Mouse (Mus musculus): Measurements from ENCODE around the gene Cacng7. TPM values are rescaled to one million over a fixed set of nuclear protein-coding genes. Genes with fewer than 3 reads are reported as not detected.

The Cacng7 gene
- polyA plus RNA-seq, 1 experiment = 2.6 TPM

DNA sequence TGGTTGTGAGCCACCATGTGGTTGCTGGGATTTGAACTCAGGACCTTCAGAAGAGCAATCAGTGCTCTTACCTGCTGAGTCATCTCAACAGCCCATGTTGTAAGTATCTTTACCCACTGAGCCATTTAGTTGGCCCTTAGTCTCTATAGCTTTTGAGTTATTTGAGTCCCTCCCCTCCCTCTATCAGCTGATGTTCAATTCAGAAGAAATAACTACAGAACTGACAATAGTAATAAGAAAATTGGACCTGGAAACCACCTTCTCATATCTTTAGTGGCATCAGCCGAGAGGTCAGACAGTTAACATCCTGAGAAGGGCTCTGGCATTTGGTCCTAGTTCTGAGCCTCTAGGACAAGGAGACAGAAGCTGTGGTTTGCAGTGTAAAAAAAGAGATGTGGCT lies 38.0 kb upstream of the Cacng7 start:
- WGBS = 70% methylated on average over 1 of the region's 1 CpGs
- DNase-seq = no peak
- Histone ChIP-seq H3K4me1 (replicated peaks; ENCODE audit: control insufficient read depth, insufficient read depth, low read length) (peaks cover 8% of the 10 kb centered on the region; the same call in 1 of the 2 replicates), H3K27me3 (ENCODE audit: control insufficient read depth, insufficient read depth, low read length) (no peaks in the 10 kb centered on the region), H3K36me3 (ENCODE audit: control insufficient read depth, insufficient read depth, low read length) (no peaks in the 10 kb centered on the region), H3K27ac (ENCODE audit: control insufficient read depth, insufficient read depth, low read length) (no peak overlapping the region), H3K4me3 (ENCODE audit: control insufficient read depth, insufficient read depth, low read length) (no peak overlapping the region)
- TF ChIP-seq CTCF (IDR thresholded peaks at IDR 0.05; ENCODE audit: borderline replicate concordance, control insufficient read depth, extremely low read depth, insufficient read depth, low read length, poor library complexity) (no peak), POLR2A (IDR thresholded peaks at IDR 0.05; ENCODE audit: control insufficient read depth, extremely low read depth, insufficient read depth, low read length, poor library complexity) (no peak)

DNA sequence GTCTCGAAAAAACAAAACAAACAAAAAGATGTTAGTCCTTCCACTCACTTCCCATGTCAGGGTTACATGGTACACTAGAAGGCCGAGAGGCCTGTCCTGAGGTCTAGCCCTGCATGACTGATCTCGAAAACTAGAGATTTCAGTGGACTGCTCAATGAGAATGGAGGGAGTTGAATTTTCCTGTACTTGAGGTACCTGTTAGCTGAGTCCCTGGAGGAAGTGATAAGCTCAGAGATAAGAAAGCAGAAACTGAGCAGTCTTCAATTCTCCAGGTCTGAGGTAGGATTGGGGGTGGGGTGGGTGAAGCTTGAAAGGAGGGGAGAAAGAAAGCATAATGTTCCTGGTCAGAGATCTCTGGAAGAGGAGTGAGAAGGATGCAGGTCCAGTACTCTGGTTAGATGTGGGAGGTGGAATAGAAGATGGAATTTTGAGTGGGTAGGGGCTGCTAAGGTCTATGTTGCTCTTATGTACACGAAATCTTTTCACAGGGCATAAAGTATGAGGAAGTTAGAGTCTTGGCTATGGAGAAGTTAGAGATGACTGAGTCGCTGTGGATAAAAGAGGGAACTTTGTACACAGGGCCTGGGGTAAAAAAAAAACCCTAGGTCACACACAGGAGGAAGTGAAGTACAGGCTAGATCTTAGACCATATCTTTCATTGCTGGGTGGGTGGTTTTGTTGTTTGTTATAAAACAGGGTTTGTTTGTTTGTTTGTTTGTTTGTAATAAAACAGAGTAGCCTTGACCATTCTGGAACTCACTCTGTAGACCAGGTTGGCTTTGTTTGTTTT lies 37.2 kb upstream of the Cacng7 start:
- H3K4me3 ChIP-seq (ENCODE audit: control insufficient read depth, insufficient read depth, low read length) = no peak overlapping the region
- H3K36me3 ChIP-seq (ENCODE audit: control insufficient read depth, insufficient read depth, low read length) = no peaks in the 10 kb centered on the region
- TF ChIP-seq POLR2A (IDR thresholded peaks at IDR 0.05; ENCODE audit: control insufficient read depth, extremely low read depth, insufficient read depth, low read length, poor library complexity) (no peak), CTCF (IDR thresholded peaks at IDR 0.05; ENCODE audit: borderline replicate concordance, control insufficient read depth, extremely low read depth, insufficient read depth, low read length, poor library complexity) (no peak)
- peaks cover 3% of the 10 kb centered on the region; the same call in 1 of the 2 replicates for H3K4me1 ChIP-seq (replicated peaks; ENCODE audit: control insufficient read depth, insufficient read depth, low read length)
- 45% methylated on average over 5 of the region's 5 CpGs for WGBS
- no peak overlapping the region for H3K27ac ChIP-seq (ENCODE audit: control insufficient read depth, insufficient read depth, low read length)
- no peaks in the 10 kb centered on the region for H3K27me3 ChIP-seq (ENCODE audit: control insufficient read depth, insufficient read depth, low read length)
- DNase-seq = no peak

DNA sequence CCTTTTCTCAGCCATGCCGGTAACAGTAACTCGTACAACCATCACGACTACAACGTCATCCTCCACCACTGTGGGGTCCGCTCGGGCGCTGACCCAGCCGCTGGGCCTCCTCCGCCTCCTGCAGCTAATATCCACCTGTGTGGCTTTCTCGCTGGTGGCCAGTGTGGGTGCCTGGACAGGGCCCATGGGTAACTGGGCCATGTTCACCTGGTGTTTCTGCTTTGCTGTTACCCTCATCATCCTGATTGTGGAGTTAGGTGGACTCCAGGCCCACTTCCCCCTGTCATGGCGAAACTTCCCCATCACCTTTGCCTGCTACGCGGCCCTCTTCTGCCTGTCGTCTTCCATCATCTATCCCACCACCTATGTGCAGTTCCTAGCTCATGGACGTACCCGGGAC lies 36.0 kb upstream of the Cacng7 start:
- DNase-seq = no peak
- H3K27me3 ChIP-seq (ENCODE audit: control insufficient read depth, insufficient read depth, low read length) = no peaks in the 10 kb centered on the region; the same call in 1 of the 2 replicates
- no peaks in the 10 kb centered on the region for H3K36me3 ChIP-seq (ENCODE audit: control insufficient read depth, insufficient read depth, low read length)
- TF ChIP-seq CTCF (IDR thresholded peaks at IDR 0.05; ENCODE audit: borderline replicate concordance, control insufficient read depth, extremely low read depth, insufficient read depth, low read length, poor library complexity) = no peak
- TF ChIP-seq POLR2A (IDR thresholded peaks at IDR 0.05; ENCODE audit: control insufficient read depth, extremely low read depth, insufficient read depth, low read length, poor library complexity) = no peak
- no peak overlapping the region for H3K27ac ChIP-seq (ENCODE audit: control insufficient read depth, insufficient read depth, low read length)
- peaks cover 3% of the 10 kb centered on the region; the same call in 1 of the 2 replicates for H3K4me1 ChIP-seq (replicated peaks; ENCODE audit: control insufficient read depth, insufficient read depth, low read length)
- no peak overlapping the region for H3K4me3 ChIP-seq (ENCODE audit: control insufficient read depth, insufficient read depth, low read length)
- WGBS = 97% methylated on average over 16 of the region's 16 CpGs

DNA sequence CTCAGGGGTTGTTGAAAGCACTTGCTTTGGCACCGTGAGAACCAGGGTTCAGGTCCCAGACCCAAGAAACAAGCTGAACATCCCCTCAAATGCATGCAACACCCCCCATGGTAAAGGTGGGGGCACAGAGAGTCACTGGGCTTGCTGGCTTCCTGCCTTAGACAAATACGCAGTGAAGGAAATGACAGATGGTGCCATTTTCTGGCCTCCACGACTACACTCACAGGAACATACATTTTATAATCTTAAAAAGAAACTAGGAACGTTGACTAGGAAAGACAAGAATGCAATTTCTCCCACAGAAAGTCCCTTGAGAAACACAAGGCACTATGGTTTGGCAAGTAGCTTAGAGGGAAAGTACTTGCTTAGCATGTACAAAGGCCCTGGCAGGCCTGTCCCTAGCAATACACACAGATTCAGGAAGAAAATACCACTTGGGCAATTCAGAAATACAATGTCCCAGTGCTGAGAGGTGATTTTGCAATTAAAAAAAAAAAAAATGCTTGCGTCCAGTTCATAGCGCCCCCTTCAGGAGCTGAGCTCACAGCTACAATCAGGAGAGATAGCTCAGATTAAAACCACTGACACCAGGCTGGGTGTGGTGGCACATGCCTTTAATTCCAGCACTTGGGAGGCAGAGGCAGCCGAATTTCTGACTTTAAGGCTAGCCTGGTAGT lies 32.7 kb upstream of the Cacng7 start:
- DNase-seq = no peak
- H3K4me3 ChIP-seq (ENCODE audit: control insufficient read depth, insufficient read depth, low read length) = no peak overlapping the region
- no peaks in the 10 kb centered on the region for H3K36me3 ChIP-seq (ENCODE audit: control insufficient read depth, insufficient read depth, low read length)
- 73% methylated on average over 7 of the region's 7 CpGs for WGBS
- TF ChIP-seq POLR2A (IDR thresholded peaks at IDR 0.05; ENCODE audit: control insufficient read depth, extremely low read depth, insufficient read depth, low read length, poor library complexity) = no peak
- TF ChIP-seq CTCF (IDR thresholded peaks at IDR 0.05; ENCODE audit: borderline replicate concordance, control insufficient read depth, extremely low read depth, insufficient read depth, low read length, poor library complexity) = no peak
- no peak overlapping the region for H3K27ac ChIP-seq (ENCODE audit: control insufficient read depth, insufficient read depth, low read length)
- H3K27me3 ChIP-seq (ENCODE audit: control insufficient read depth, insufficient read depth, low read length) = peaks cover 6% of the 10 kb centered on the region; the same call in 1 of the 2 replicates
- peaks cover 5% of the 10 kb centered on the region; the same call in 1 of the 2 replicates for H3K4me1 ChIP-seq (replicated peaks; ENCODE audit: control insufficient read depth, insufficient read depth, low read length)

DNA sequence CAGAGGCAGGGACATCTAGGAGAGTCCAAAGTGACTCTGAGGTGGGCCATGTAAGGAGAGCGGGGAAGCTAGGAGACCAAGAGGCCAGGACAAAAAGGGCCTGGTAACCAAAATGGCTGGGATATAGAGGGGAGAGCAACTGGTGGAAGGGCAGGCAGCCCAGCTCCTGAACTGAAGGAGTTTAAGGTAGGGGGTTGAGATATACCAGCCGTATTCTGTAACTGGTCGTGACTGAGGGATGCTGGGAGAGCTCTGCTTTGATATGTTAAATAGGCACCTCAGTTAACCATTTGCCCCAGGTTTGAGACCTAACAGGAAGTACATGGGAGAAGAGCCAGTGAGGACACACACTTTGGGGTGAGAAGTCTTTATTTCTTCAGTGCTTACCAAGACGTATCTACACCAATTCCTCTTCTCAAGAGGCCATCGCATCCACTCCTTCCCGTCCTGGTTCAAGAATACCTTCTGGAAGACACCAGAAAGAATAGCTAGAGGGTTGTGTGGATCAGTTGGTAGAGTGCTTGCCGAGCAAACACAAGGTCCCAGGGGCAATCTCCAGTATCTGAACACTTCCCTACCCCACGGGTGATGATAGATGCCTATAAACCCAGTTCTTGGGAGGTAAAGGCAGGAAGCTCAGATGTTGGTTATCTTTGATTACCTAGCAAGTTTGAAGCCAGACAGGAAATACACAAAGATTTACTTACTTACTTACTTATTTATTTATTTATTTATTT lies 31.7 kb upstream of the Cacng7 start:
- TF ChIP-seq POLR2A (IDR thresholded peaks at IDR 0.05; ENCODE audit: control insufficient read depth, extremely low read depth, insufficient read depth, low read length, poor library complexity) = no peak
- no peak for TF ChIP-seq CTCF (IDR thresholded peaks at IDR 0.05; ENCODE audit: borderline replicate concordance, control insufficient read depth, extremely low read depth, insufficient read depth, low read length, poor library complexity)
- Histone ChIP-seq H3K4me3 (ENCODE audit: control insufficient read depth, insufficient read depth, low read length) (no peak overlapping the region), H3K27ac (ENCODE audit: control insufficient read depth, insufficient read depth, low read length) (no peak overlapping the region), H3K27me3 (ENCODE audit: control insufficient read depth, insufficient read depth, low read length) (peaks cover 6% of the 10 kb centered on the region; the same call in 1 of the 2 replicates), H3K4me1 (replicated peaks; ENCODE audit: control insufficient read depth, insufficient read depth, low read length) (peaks cover 5% of the 10 kb centered on the region; the same call in 1 of the 2 replicates), H3K36me3 (ENCODE audit: control insufficient read depth, insufficient read depth, low read length) (no peaks in the 10 kb centered on the region)
- 81% methylated on average over 8 of the region's 8 CpGs for WGBS
- DNase-seq = no peak
